Mouse (Mus musculus) bone marrow, adult 2 months (tissue): Measurements from ENCODE around the gene Pnp2.

ENCODE experiments used
- CTCF ChIP-seq: fragments of 200-500 bp; IDR thresholded peaks from 2 replicates; pipeline ENCODE4 v1.5.1; 2011; ENCODE audit warnings: low read length, control low read depth; ENCODE audit not compliant: control insufficient read depth, insufficient read depth
- POLR2A ChIP-seq: fragments of 200-500 bp; IDR thresholded peaks from 2 replicates; pipeline ENCODE4 v1.6.1; 2011; ENCODE audit warnings: low read depth, mild to moderate bottlenecking, control low read depth, low read length, borderline replicate concordance; ENCODE audit not compliant: control insufficient read depth

- TF ChIP-seq CTCF (no peak), POLR2A (no peak)
Measured at GRCm38 (mm10) chr14:50927366-50927765, 28.4 kb upstream of the Pnp2 start.
